8 mouse cellular contexts compared by ENCODE assay signal in genomic region chr11:102082322-102082721, GRCm38 (mm10). TPM values are rescaled to one million over a fixed set of nuclear protein-coding genes. Genes with fewer than 3 reads are reported as not detected.
DNase-seq lines count a peak whose midpoint lies in the region; ATAC-seq lines count a peak whose summit lies in the region.

No protein-coding gene starts in this region.

- DNase-seq in thymus, postnatal 0 days (ENCODE audit: low spot score) = peak; percentile 18
- DNase-seq in thymus, adult 18-20 months = no peak
- peak; percentile 82 for DNase-seq in testis, postnatal 10 days (ENCODE audit: low spot score)

- peaks cover 15% of the 10 kb centered on the region; the same call in 1 of the 2 replicates for H3K36me3 ChIP-seq in heart, embryonic 14.5 days (ENCODE audit: control insufficient read depth, insufficient read depth, low read length)
- H3K36me3 ChIP-seq in kidney, embryonic 16.5 days (ENCODE audit: insufficient read depth, low read length) = peaks cover 8% of the 10 kb centered on the region; the same call in 1 of the 2 replicates
- H3K36me3 ChIP-seq in limb, embryonic 15.5 days = 0 out of 2 replicates have a peak, but pooled peaks cover 5% of the 10 kb centered on the region
- peaks cover 6% of the 10 kb centered on the region; the same call in 1 of the 2 replicates for H3K36me3 ChIP-seq in midbrain, embryonic 15.5 days (replicated peaks)

- H3K4me3 ChIP-seq in heart, embryonic 14.5 days (ENCODE audit: control insufficient read depth in 1 of 2, insufficient read depth in 1 of 2, low read depth in 1 of 2, low read length in 2 of 2) = peak overlapping the region; percentile 40
- H3K4me3 ChIP-seq in kidney, embryonic 16.5 days (ENCODE audit: low read length) = peak overlapping the region; percentile 47
- peak overlapping the region; percentile 37 for H3K4me3 ChIP-seq in limb, embryonic 15.5 days
- peak overlapping the region; percentile 43 for H3K4me3 ChIP-seq in midbrain, embryonic 15.5 days

- H3K4me2 ChIP-seq in heart, embryonic 14.5 days (ENCODE audit: low read length) = peak overlapping the region; percentile 83
- peak overlapping the region; percentile 84 for H3K4me2 ChIP-seq in kidney, embryonic 16.5 days (replicated peaks; ENCODE audit: low read depth, low read length)
- H3K4me2 ChIP-seq in limb, embryonic 15.5 days = peak overlapping the region; percentile 69
- H3K4me2 ChIP-seq in midbrain, embryonic 15.5 days = peak overlapping the region; percentile 75

- no peak overlapping the region for H3K27ac ChIP-seq in heart, embryonic 14.5 days (replicated peaks in 1 of 2; ENCODE audit: control insufficient read depth in 1 of 2, insufficient read depth in 1 of 2, low read depth in 2 of 2, low read length in 2 of 2)
- no peak overlapping the region for H3K27ac ChIP-seq in kidney, embryonic 16.5 days (ENCODE audit: low read length)
- no peak overlapping the region for H3K27ac ChIP-seq in limb, embryonic 15.5 days
- H3K27ac ChIP-seq in midbrain, embryonic 15.5 days = no peak overlapping the region

- WGBS in heart, embryonic 14.5 days = 1% methylated on average over 18 of the region's 18 CpGs
- under 1% methylated on average over 18 of the region's 18 CpGs for WGBS in kidney, embryonic 16.5 days
- under 1% methylated on average over 18 of the region's 18 CpGs for WGBS in limb, embryonic 15.5 days
- 1% methylated on average over 18 of the region's 18 CpGs for WGBS in midbrain, embryonic 15.5 days

- H3K9ac ChIP-seq in heart, embryonic 14.5 days (ENCODE audit: low read length) = peak overlapping the region; percentile 71
- peak overlapping the region; percentile 67 for H3K9ac ChIP-seq in kidney, embryonic 16.5 days (replicated peaks; ENCODE audit: low read length)
- H3K9ac ChIP-seq in limb, embryonic 15.5 days = peak overlapping the region; percentile 37
- peak overlapping the region; percentile 50 for H3K9ac ChIP-seq in midbrain, embryonic 15.5 days

- H3K4me1 ChIP-seq in heart, embryonic 14.5 days (ENCODE audit: control insufficient read depth in 2 of 2, insufficient read depth in 2 of 2, low read length in 2 of 2) = peaks cover 10 to 23% of the 10 kb centered on the region in 2 experiments; a peak in 3 of 4 replicates
- H3K4me1 ChIP-seq in kidney, embryonic 16.5 days (ENCODE audit: insufficient read depth, low read length) = peaks cover 51% of the 10 kb centered on the region
- peaks cover 28% of the 10 kb centered on the region for H3K4me1 ChIP-seq in limb, embryonic 15.5 days
- H3K4me1 ChIP-seq in midbrain, embryonic 15.5 days = peaks cover 46% of the 10 kb centered on the region

- ATAC-seq in erythroid progenitor cell, adult 5-6 weeks (replicated peaks; ENCODE audit: low FRiP score, poor library complexity, severe bottlenecking) = 0 out of 2 replicates have a peak, but pooled peaks have one; percentile 18
- peak; percentile 55; the same call in 1 of the 2 replicates for ATAC-seq in heart, embryonic 14.5 days (ENCODE audit: insufficient number of reproducible peaks, insufficient read depth, low FRiP score, low read depth)
- ATAC-seq in kidney, embryonic 16.5 days (ENCODE audit: low FRiP score, low TSS enrichment) = peak; percentile 82
- ATAC-seq in limb, embryonic 15.5 days (ENCODE audit: insufficient number of reproducible peaks, low FRiP score, low TSS enrichment, low read depth) = peak; percentile 80
- peak; percentile 84 for ATAC-seq in midbrain, embryonic 15.5 days (replicated peaks)

- no peaks in the 10 kb centered on the region for H3K27me3 ChIP-seq in heart, embryonic 14.5 days (ENCODE audit: control insufficient read depth, insufficient read depth, low read length)
- no peaks in the 10 kb centered on the region for H3K27me3 ChIP-seq in kidney, embryonic 16.5 days (ENCODE audit: insufficient read depth, low read length)
- H3K27me3 ChIP-seq in limb, embryonic 15.5 days = no peaks in the 10 kb centered on the region
- H3K27me3 ChIP-seq in midbrain, embryonic 15.5 days (replicated peaks) = no peaks in the 10 kb centered on the region

- no peaks in the 10 kb centered on the region for H3K9me3 ChIP-seq in heart, embryonic 14.5 days (ENCODE audit: control insufficient read depth, low read length)
- no peaks in the 10 kb centered on the region for H3K9me3 ChIP-seq in kidney, embryonic 16.5 days (ENCODE audit: low read length)
- no peaks in the 10 kb centered on the region for H3K9me3 ChIP-seq in limb, embryonic 15.5 days
- no peaks in the 10 kb centered on the region for H3K9me3 ChIP-seq in midbrain, embryonic 15.5 days

RNA-seq across cellular contexts. Expression of gene Mpp2, which starts 6.0 kb away (rescaled TPM):
- polyA plus RNA-seq in thymus, postnatal 0 days (2015; fragmentation: Nextera tagmentation; extraction: Ambion mirVana) = 1.5 and 1.9 TPM in 2 replicates
- 37.5 and 39.0 TPM in 2 replicates for total RNA-seq in erythroid progenitor cell, adult 5-6 weeks (2015; ENCODE audit: low replicate concordance)
- total RNA-seq in erythroid progenitor cell, adult 5-6 weeks (2017; ENCODE audit: low replicate concordance) = 32.9 and 39.0 TPM in 2 replicates
- polyA plus RNA-seq in heart, embryonic 14.5 days (2014; fragmentation: Nextera tagmentation; extraction: Ambion mirVana) = 6.0 and 6.8 TPM in 2 replicates
- 14.4 and 16.4 TPM in 2 replicates for polyA plus RNA-seq in kidney, embryonic 16.5 days (2015; fragmentation: Nextera tagmentation; extraction: Ambion mirVana)
- 7.5 and 8.8 TPM in 2 replicates for polyA plus RNA-seq in limb, embryonic 15.5 days (2015; fragmentation: Nextera tagmentation; extraction: Ambion mirVana)
- polyA plus RNA-seq in midbrain, embryonic 15.5 days (2015; fragmentation: Nextera tagmentation; extraction: Ambion mirVana) = 33.4 and 36.4 TPM in 2 replicates

RNA-seq across cellular contexts. Expression of gene Ppy, which starts 18.8 kb away (rescaled TPM):
- polyA plus RNA-seq in thymus, postnatal 0 days (2015; fragmentation: Nextera tagmentation; extraction: Ambion mirVana) = 3.7 and 4.4 TPM in 2 replicates
- total RNA-seq in erythroid progenitor cell, adult 5-6 weeks (2015; ENCODE audit: low replicate concordance) = not detected in 2 replicates
- total RNA-seq in erythroid progenitor cell, adult 5-6 weeks (2017; ENCODE audit: low replicate concordance) = not detected in 2 replicates
- polyA plus RNA-seq in heart, embryonic 14.5 days (2014; fragmentation: Nextera tagmentation; extraction: Ambion mirVana) = not detected in 2 replicates
- not detected in 2 replicates for polyA plus RNA-seq in kidney, embryonic 16.5 days (2015; fragmentation: Nextera tagmentation; extraction: Ambion mirVana)
- polyA plus RNA-seq in limb, embryonic 15.5 days (2015; fragmentation: Nextera tagmentation; extraction: Ambion mirVana) = not detected in 2 replicates
- polyA plus RNA-seq in midbrain, embryonic 15.5 days (2015; fragmentation: Nextera tagmentation; extraction: Ambion mirVana) = not detected in 2 replicates

RNA-seq across cellular contexts. Expression of gene Pyy, which starts 25.3 kb away (rescaled TPM):
- 10.9 and 12.2 TPM in 2 replicates for polyA plus RNA-seq in thymus, postnatal 0 days (2015; fragmentation: Nextera tagmentation; extraction: Ambion mirVana)
- not detected in 2 replicates for total RNA-seq in erythroid progenitor cell, adult 5-6 weeks (2015; ENCODE audit: low replicate concordance)
- total RNA-seq in erythroid progenitor cell, adult 5-6 weeks (2017; ENCODE audit: low replicate concordance) = not detected in 2 replicates
- not detected in 2 replicates for polyA plus RNA-seq in heart, embryonic 14.5 days (2014; fragmentation: Nextera tagmentation; extraction: Ambion mirVana)
- not detected in 2 replicates for polyA plus RNA-seq in kidney, embryonic 16.5 days (2015; fragmentation: Nextera tagmentation; extraction: Ambion mirVana)
- polyA plus RNA-seq in limb, embryonic 15.5 days (2015; fragmentation: Nextera tagmentation; extraction: Ambion mirVana) = not detected in 2 replicates
- polyA plus RNA-seq in midbrain, embryonic 15.5 days (2015; fragmentation: Nextera tagmentation; extraction: Ambion mirVana) = not detected in 2 replicates

RNA-seq across cellular contexts. Expression of gene Cd300lg, which starts 41.0 kb away (rescaled TPM):
- polyA plus RNA-seq in thymus, postnatal 0 days (2015; fragmentation: Nextera tagmentation; extraction: Ambion mirVana) = 7.4 and 8.0 TPM in 2 replicates
- total RNA-seq in erythroid progenitor cell, adult 5-6 weeks (2015; ENCODE audit: low replicate concordance) = 0.42 and 3.6 TPM in 2 replicates
- total RNA-seq in erythroid progenitor cell, adult 5-6 weeks (2017; ENCODE audit: low replicate concordance) = 0.23 and 0.64 TPM in 2 replicates
- 4.2 and 4.8 TPM in 2 replicates for polyA plus RNA-seq in heart, embryonic 14.5 days (2014; fragmentation: Nextera tagmentation; extraction: Ambion mirVana)
- 1.3 and 1.8 TPM in 2 replicates for polyA plus RNA-seq in kidney, embryonic 16.5 days (2015; fragmentation: Nextera tagmentation; extraction: Ambion mirVana)
- 2.2 and 2.4 TPM in 2 replicates for polyA plus RNA-seq in limb, embryonic 15.5 days (2015; fragmentation: Nextera tagmentation; extraction: Ambion mirVana)
- polyA plus RNA-seq in midbrain, embryonic 15.5 days (2015; fragmentation: Nextera tagmentation; extraction: Ambion mirVana) = 0.31 and 0.43 TPM in 2 replicates

RNA-seq across cellular contexts. Expression of gene Mpp3, which starts 54.1 kb away (rescaled TPM):
- 0.34 and 0.41 TPM in 2 replicates for polyA plus RNA-seq in thymus, postnatal 0 days (2015; fragmentation: Nextera tagmentation; extraction: Ambion mirVana)
- not detected in 2 replicates for total RNA-seq in erythroid progenitor cell, adult 5-6 weeks (2015; ENCODE audit: low replicate concordance)
- total RNA-seq in erythroid progenitor cell, adult 5-6 weeks (2017; ENCODE audit: low replicate concordance) = not detected in 2 replicates
- polyA plus RNA-seq in heart, embryonic 14.5 days (2014; fragmentation: Nextera tagmentation; extraction: Ambion mirVana) = 2.9 and 3.3 TPM in 2 replicates
- polyA plus RNA-seq in kidney, embryonic 16.5 days (2015; fragmentation: Nextera tagmentation; extraction: Ambion mirVana) = 7.2 and 9.0 TPM in 2 replicates
- 5.8 and 6.0 TPM in 2 replicates for polyA plus RNA-seq in limb, embryonic 15.5 days (2015; fragmentation: Nextera tagmentation; extraction: Ambion mirVana)
- 60.1 and 62.9 TPM in 2 replicates for polyA plus RNA-seq in midbrain, embryonic 15.5 days (2015; fragmentation: Nextera tagmentation; extraction: Ambion mirVana)

Comparison
In these comparisons a context has a peak if more than half of its experiments do, and no peak if none do; other contexts are left out.
1. DNase-seq: peak in thymus, postnatal 0 days (single experiment) and testis, postnatal 10 days (single experiment); none in thymus, adult 18-20 months (0 of 2).
2. ATAC-seq: peak in every context shown above with its lines; median percentile 84 in midbrain, embryonic 15.5 days; 82 in kidney, embryonic 16.5 days; 80 in limb, embryonic 15.5 days; 55 in heart, embryonic 14.5 days; 18 in erythroid progenitor cell, adult 5-6 weeks.
3. Peak in every context shown above with its lines, with median percentiles within 50 percentile points of each other: H3K4me2 ChIP-seq, H3K4me3 ChIP-seq and H3K9ac ChIP-seq.